Mouse (Mus musculus): ENCODE measurements at regions not wholly inside any gene's neighbourhood (a gene's known extent, or its start where the extent isn't known, plus 50 kb on each side); places are given as distances from the start of the nearest gene placed in this dataset.

- TF ChIP-seq POLR2A (IDR thresholded peaks at IDR 0.05; ENCODE audit: extremely low read depth, insufficient read depth, low read length) (no peak), CTCF (IDR thresholded peaks at IDR 0.05; ENCODE audit: extremely low read depth, insufficient read depth, low read length) (no peak)
Observed at GRCm38 (mm10) chr3:131818806-131819205, 254.2 kb downstream of the Papss1 start.
